Mouse (Mus musculus): ENCODE measurements around the gene Il27ra.
"Not testable (repeated sequence)": the region's sequence is repeated elsewhere in the genome, so short reads cannot be mapped to it uniquely, and the experiment has no call there.

Il27ra gene

GRCm38 (mm10) chr8:84023085-84023484 lies 19.3 kb downstream of the Il27ra start:
- DNase-seq (ENCODE audit: inconsistent age in 2 of 2, low spot score in 1 of 2), result no peak

- DNase-seq (ENCODE audit: inconsistent age in 2 of 2, low spot score in 1 of 2), result no peak
Observed at GRCm38 (mm10) chr8:84021569-84021968, 20.8 kb downstream of the Il27ra start.

- DNase-seq (ENCODE audit: inconsistent age in 2 of 2, low spot score in 1 of 2), result no peak
Observed at GRCm38 (mm10) chr8:84021096-84021495, 21.3 kb downstream of the Il27ra start, which contains the start of gene Palm3. TSS of gene Palm3 (plus strand) at chr8:84021471.

GRCm38 (mm10) chr8:84019738-84020137 lies 22.7 kb downstream of the Il27ra start:
- DNase-seq (ENCODE audit: inconsistent age in 2 of 2, low spot score in 1 of 2), result no peak

GRCm38 (mm10) chr8:84015833-84016232 lies 26.6 kb downstream of the Il27ra start:
- no peak for DNase-seq (ENCODE audit: inconsistent age in 2 of 2, low spot score in 1 of 2)

GRCm38 (mm10) chr8:84012499-84013165 lies 29.8 kb downstream of the Il27ra start:
- no peak for DNase-seq (ENCODE audit: inconsistent age in 2 of 2, low spot score in 1 of 2)

GRCm38 (mm10) chr8:84011705-84012498 lies 30.5 kb downstream of the Il27ra start, which contains the start of gene 2210011C24Rik:
TSS of gene 2210011C24Rik (minus strand) at chr8:84012171.
- peak in 1 of 2 experiments; percentile 55 for DNase-seq (ENCODE audit: inconsistent age in 2 of 2, low spot score in 1 of 2)

GRCm38 (mm10) chr8:84010625-84011611 lies 31.5 kb downstream of the Il27ra start:
- DNase-seq (ENCODE audit: inconsistent age in 2 of 2, low spot score in 1 of 2), result peak; percentile 79 to 93

GRCm38 (mm10) chr8:84009876-84010275 lies 32.5 kb downstream of the Il27ra start:
- peak; percentile 88 to 96 for DNase-seq (ENCODE audit: inconsistent age in 2 of 2, low spot score in 1 of 2)

GRCm38 (mm10) chr8:84008362-84008761 lies 34.0 kb downstream of the Il27ra start:
- peak in 1 of 2 experiments; percentile 49 for DNase-seq (ENCODE audit: inconsistent age in 2 of 2, low spot score in 1 of 2)

GRCm38 (mm10) chr8:84005502-84005901 lies 36.9 kb downstream of the Il27ra start:
- not testable (repeated sequence) for DNase-seq (ENCODE audit: inconsistent age in 2 of 2, low spot score in 1 of 2)

GRCm38 (mm10) chr8:84004533-84005201 lies 37.7 kb downstream of the Il27ra start:
- peak; percentile 97 to 98 for DNase-seq (ENCODE audit: inconsistent age in 2 of 2, low spot score in 1 of 2)

GRCm38 (mm10) chr8:84003612-84004246 lies 38.7 kb downstream of the Il27ra start:
- peak in 1 of 2 experiments; percentile 55 for DNase-seq (ENCODE audit: inconsistent age in 2 of 2, low spot score in 1 of 2)

GRCm38 (mm10) chr8:84002957-84003611 lies 39.3 kb downstream of the Il27ra start:
- DNase-seq (ENCODE audit: inconsistent age in 2 of 2, low spot score in 1 of 2), result peak in 1 of 2 experiments; percentile 28

GRCm38 (mm10) chr8:84001281-84002000 lies 40.9 kb downstream of the Il27ra start, which contains the start of gene 1700067K01Rik:
TSS of gene 1700067K01Rik (plus strand) at chr8:84001502.
- peak in 1 of 2 experiments; percentile 31 for DNase-seq (ENCODE audit: inconsistent age in 2 of 2, low spot score in 1 of 2)

- DNase-seq (ENCODE audit: inconsistent age in 2 of 2, low spot score in 1 of 2), result no peak
Observed at GRCm38 (mm10) chr8:83999825-84000224, 42.6 kb downstream of the Il27ra start.

GRCm38 (mm10) chr8:83999057-83999705 lies 43.2 kb downstream of the Il27ra start:
- peak; percentile 45 to 69 for DNase-seq (ENCODE audit: inconsistent age in 2 of 2, low spot score in 1 of 2)

All from adrenal gland, adult (tissue).